ENCODE assay signal across 8 mouse cellular contexts in the genomic region with DNA sequence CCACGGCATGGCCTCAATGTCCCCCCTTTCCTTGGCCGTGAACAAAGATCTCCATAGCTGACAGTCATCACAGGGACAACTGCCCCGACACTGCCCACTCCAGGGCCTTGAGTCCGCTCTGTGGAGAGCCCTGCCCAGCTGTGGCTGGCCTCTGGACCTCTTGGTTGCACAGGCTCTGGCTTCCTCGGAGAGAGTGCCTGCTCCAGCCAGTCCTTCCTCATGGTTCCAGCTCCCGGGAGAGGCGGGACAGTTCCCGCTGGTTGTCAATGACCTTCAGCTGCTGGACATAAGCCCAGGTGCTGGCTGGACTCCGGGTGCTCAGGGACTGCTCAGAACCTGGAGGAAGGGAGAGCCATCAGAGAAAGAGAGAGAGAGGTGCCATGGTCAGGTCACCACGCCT. TPM values are rescaled to one million over a fixed set of nuclear protein-coding genes. Genes with fewer than 3 reads are reported as not detected.
DNase-seq lines count a peak whose midpoint lies in the region; ATAC-seq and TF ChIP-seq lines count a peak whose summit lies in the region.

No protein-coding gene starts in this region.

- no peaks in the 10 kb centered on the region for H3K9me3 ChIP-seq in heart, embryonic 10.5 days
- H3K9me3 ChIP-seq in limb, embryonic 10.5 days (replicated peaks): no peaks in the 10 kb centered on the region
- no peaks in the 10 kb centered on the region for H3K9me3 ChIP-seq in forebrain, postnatal 0 days (ENCODE audit: low read length)

- ATAC-seq in forebrain, postnatal 0 days: no peak

- H3K9ac ChIP-seq in forebrain, postnatal 0 days: no peak overlapping the region

- DNase-seq in lung, postnatal 14 days: peak; percentile 34
- DNase-seq in lung, postnatal 10 days: no peak
- DNase-seq in adrenal gland, postnatal 4 days (ENCODE audit: low spot score in 2 of 2): peak; percentile 33 to 41
- no peak for DNase-seq in heart, embryonic 10.5 days (ENCODE audit: low spot score)
- no peak for DNase-seq in limb, embryonic 10.5 days (ENCODE audit: low spot score)
- DNase-seq in forebrain, postnatal 0 days: no peak
- DNase-seq in embryo, embryonic 10.5 days (ENCODE audit: low spot score): no peak
- DNase-seq in right cerebral cortex, postnatal 25 days: no peak

- no peak for TF ChIP-seq CTCF in forebrain, postnatal 0 days (IDR thresholded peaks at IDR 0.05; ENCODE audit: low read depth)

- H3K4me3 ChIP-seq in heart, embryonic 10.5 days: 0 out of 2 replicates have a peak overlapping the region, but pooled peaks have one; percentile 1
- no peak overlapping the region for H3K4me3 ChIP-seq in limb, embryonic 10.5 days
- no peak overlapping the region for H3K4me3 ChIP-seq in forebrain, postnatal 0 days (ENCODE audit: low read depth, low read length)

- no peaks in the 10 kb centered on the region for H3K27me3 ChIP-seq in heart, embryonic 10.5 days (ENCODE audit: insufficient read depth, poor library complexity, severe bottlenecking)
- no peaks in the 10 kb centered on the region for H3K27me3 ChIP-seq in limb, embryonic 10.5 days (ENCODE audit: low read depth, poor library complexity, severe bottlenecking)
- H3K27me3 ChIP-seq in forebrain, postnatal 0 days (ENCODE audit: insufficient read depth, low read length): no peaks in the 10 kb centered on the region

- H3K27ac ChIP-seq in heart, embryonic 10.5 days: peak overlapping the region; percentile 66
- peak overlapping the region; percentile 3; the same call in 1 of the 2 replicates for H3K27ac ChIP-seq in limb, embryonic 10.5 days
- H3K27ac ChIP-seq in forebrain, postnatal 0 days (ENCODE audit: low read depth, low read length): no peak overlapping the region

- no peak overlapping the region for H3K4me2 ChIP-seq in forebrain, postnatal 0 days (ENCODE audit: low read depth)

- peaks cover 24% of the 10 kb centered on the region; the same call in 1 of the 2 replicates for H3K36me3 ChIP-seq in heart, embryonic 10.5 days
- H3K36me3 ChIP-seq in limb, embryonic 10.5 days: no peaks in the 10 kb centered on the region
- peaks cover 5% of the 10 kb centered on the region; the same call in 1 of the 2 replicates for H3K36me3 ChIP-seq in forebrain, postnatal 0 days (ENCODE audit: insufficient read depth)

- 52% methylated on average over 10 of the region's 10 CpGs for WGBS in heart, embryonic 10.5 days
- 81% methylated on average over 10 of the region's 10 CpGs for WGBS in limb, embryonic 10.5 days
- WGBS in forebrain, postnatal 0 days: 77% methylated on average over 10 of the region's 10 CpGs

- peaks cover 79% of the 10 kb centered on the region for H3K4me1 ChIP-seq in heart, embryonic 10.5 days
- peaks cover 25% of the 10 kb centered on the region for H3K4me1 ChIP-seq in limb, embryonic 10.5 days
- no peaks in the 10 kb centered on the region for H3K4me1 ChIP-seq in forebrain, postnatal 0 days (ENCODE audit: insufficient read depth)

RNA-seq across cellular contexts. Expression of gene Endou, which starts 14.2 kb away (rescaled TPM):
- total RNA-seq in adrenal gland, postnatal 4 days (2021): 1 to 10 TPM in 1 of 2 experiments, under 1 TPM in 1; 0.95 to 1.1 TPM
- polyA plus RNA-seq in heart, embryonic 10.5 days (2016; fragmentation: Nextera tagmentation; extraction: Ambion mirVana): 0.11 and 0.18 TPM in 2 replicates
- polyA plus RNA-seq in limb, embryonic 10.5 days (2016; fragmentation: Nextera tagmentation; extraction: Ambion mirVana): 0.16 and 0.26 TPM in 2 replicates
- 0.14 and 0.15 TPM in 2 replicates for total RNA-seq in forebrain, postnatal 0 days (2014; rRNA removed)
- polyA plus RNA-seq in forebrain, postnatal 0 days (2015; fragmentation: Nextera tagmentation; extraction: Ambion mirVana): 0.18 and 0.34 TPM in 2 replicates

RNA-seq across cellular contexts. Expression of gene Rapgef3, which starts 22.4 kb away (rescaled TPM):
- total RNA-seq in adrenal gland, postnatal 4 days (2021): 10 to 100 TPM; 19.2 to 27.9 TPM
- polyA plus RNA-seq in heart, embryonic 10.5 days (2016; fragmentation: Nextera tagmentation; extraction: Ambion mirVana): 10.2 and 13.4 TPM in 2 replicates
- polyA plus RNA-seq in limb, embryonic 10.5 days (2016; fragmentation: Nextera tagmentation; extraction: Ambion mirVana): 6.4 and 6.7 TPM in 2 replicates
- total RNA-seq in forebrain, postnatal 0 days (2014; rRNA removed): 16.6 and 22.0 TPM in 2 replicates
- polyA plus RNA-seq in forebrain, postnatal 0 days (2015; fragmentation: Nextera tagmentation; extraction: Ambion mirVana): 6.5 and 8.7 TPM in 2 replicates

RNA-seq across cellular contexts. Expression of gene Slc48a1, which starts 33.0 kb away (rescaled TPM):
- total RNA-seq in adrenal gland, postnatal 4 days (2021): 10 to 100 TPM; 83.0 to 91.7 TPM
- polyA plus RNA-seq in heart, embryonic 10.5 days (2016; fragmentation: Nextera tagmentation; extraction: Ambion mirVana): 32.1 and 41.1 TPM in 2 replicates
- polyA plus RNA-seq in limb, embryonic 10.5 days (2016; fragmentation: Nextera tagmentation; extraction: Ambion mirVana): 17.0 and 23.5 TPM in 2 replicates
- total RNA-seq in forebrain, postnatal 0 days (2014; rRNA removed): 40.2 and 56.4 TPM in 2 replicates
- 123 and 135 TPM in 2 replicates for polyA plus RNA-seq in forebrain, postnatal 0 days (2015; fragmentation: Nextera tagmentation; extraction: Ambion mirVana)

RNA-seq across cellular contexts. Expression of gene Rpap3, which starts 39.7 kb away (rescaled TPM):
- total RNA-seq in adrenal gland, postnatal 4 days (2021): 10 to 100 TPM; 25.6 to 26.9 TPM
- 24.0 and 27.1 TPM in 2 replicates for polyA plus RNA-seq in heart, embryonic 10.5 days (2016; fragmentation: Nextera tagmentation; extraction: Ambion mirVana)
- polyA plus RNA-seq in limb, embryonic 10.5 days (2016; fragmentation: Nextera tagmentation; extraction: Ambion mirVana): 36.2 and 36.3 TPM in 2 replicates
- 39.6 and 45.5 TPM in 2 replicates for total RNA-seq in forebrain, postnatal 0 days (2014; rRNA removed)
- polyA plus RNA-seq in forebrain, postnatal 0 days (2015; fragmentation: Nextera tagmentation; extraction: Ambion mirVana): 45.6 and 47.7 TPM in 2 replicates

Comparison
In these comparisons a context has a peak if more than half of its experiments do, and no peak if none do; other contexts are left out.
1. DNase-seq: peak in lung, postnatal 14 days (single experiment) and adrenal gland, postnatal 4 days (2 of 2); none in lung, postnatal 10 days (single experiment), heart, embryonic 10.5 days (single experiment), limb, embryonic 10.5 days (single experiment), forebrain, postnatal 0 days (single experiment), embryo, embryonic 10.5 days (single experiment) and right cerebral cortex, postnatal 25 days (single experiment).